Mouse (Mus musculus) hindbrain, embryonic 16.5 days (tissue): ENCODE results near the gene Ptpn3. TPM values are rescaled to one million over a fixed set of nuclear protein-coding genes. Genes with fewer than 3 reads are reported as not detected.

Experiments
- ATAC-seq: fragments of 200-750 bp; cut with Nextera tagmentation; 2 replicates; pipeline ENCODE4 v1.8.0; 2017; ENCODE audit warnings: moderate TSS enrichment, moderate library complexity
- H3K27ac ChIP-seq: fragments of 300-500 bp; sonication (generic); 2 replicates; pipeline ENCODE4 v1.5.1; 2014; ENCODE audit warnings: low read depth, mild to moderate bottlenecking, control low read depth, low read length, moderate library complexity
- H3K27me3 ChIP-seq: fragments of 300-500 bp; sonication (generic); replicated peaks from 2 replicates; pipeline ENCODE4 v1.6.1; 2014; ENCODE audit warnings: low read length; ENCODE audit not compliant: control insufficient read depth, insufficient read depth
- H3K36me3 ChIP-seq: fragments of 300-500 bp; sonication (generic); 2 replicates; pipeline ENCODE4 v1.6.1; 2014; ENCODE audit warnings: mild to moderate bottlenecking, low read length, moderate library complexity, mixed read lengths; ENCODE audit not compliant: control insufficient read depth, insufficient read depth
- H3K4me1 ChIP-seq: fragments of 300-500 bp; sonication (generic); 2 replicates; pipeline ENCODE4 v1.6.1; 2014; ENCODE audit warnings: low read depth, low read length; ENCODE audit not compliant: control insufficient read depth, insufficient read depth
- H3K4me2 ChIP-seq: fragments of 300-500 bp; sonication (generic); 2 replicates; pipeline ENCODE4 v1.6.1; 2014; ENCODE audit warnings: mild to moderate bottlenecking, low read length, control low read depth, moderate library complexity
- H3K4me3 ChIP-seq: fragments of 300-500 bp; sonication (generic); 2 replicates; pipeline ENCODE4 v1.5.1; 2014; ENCODE audit warnings: mild to moderate bottlenecking, low read length, control low read depth, moderate library complexity
- H3K9ac ChIP-seq: fragments of 300-500 bp; sonication (generic); 2 replicates; pipeline ENCODE4 v1.6.1; 2014; ENCODE audit warnings: low read depth, mild to moderate bottlenecking, control low read depth, low read length, moderate library complexity
- H3K9me3 ChIP-seq: fragments of 300-500 bp; sonication (generic); 2 replicates; pipeline ENCODE4 v1.6.1; 2014; ENCODE audit warnings: mild to moderate bottlenecking, low read length, moderate library complexity; ENCODE audit not compliant: control insufficient read depth
- WGBS: fragments of 180-500 bp; shearing (Covaris S2); extraction: QIAGEN DNeasy Blood & Tissue Kit; methylation state at CpG from one replicate; pipeline ENCODE4 v1.1.7; 2014; 5-methylcytosine and 5-hydroxymethylcytosine counted together
- polyA plus RNA-seq: library from polyadenylated mRNA; unstranded; fragments of >200 nt; fragmentation: Nextera tagmentation; extraction: Ambion mirVana; gene quantifications from 2 replicates; pipeline ENCODE4 v1.2.1, GENCODE M21; 2015

Gene Ptpn3
- polyA plus RNA-seq, 1 experiment from 2014 or later = 2.8 TPM

- no peaks in the 10 kb centered on the region for H3K27me3 ChIP-seq
Observed at GRCm38 (mm10) chr4:57240934-57241333, 60.7 kb downstream of the Ptpn3 start.

GRCm38 (mm10) chr4:57240100-57240499 is 61.5 kb downstream of the Ptpn3 start:
- Histone ChIP-seq H3K27ac (no peak overlapping the region), H3K9me3 (no peaks in the 10 kb centered on the region), H3K4me2 (no peak overlapping the region), H3K9ac (no peak overlapping the region), H3K4me3 (no peak overlapping the region), H3K4me1 (no peaks in the 10 kb centered on the region), H3K27me3 (no peaks in the 10 kb centered on the region), H3K36me3 (no peaks in the 10 kb centered on the region)
- no peak for ATAC-seq
- 59% methylated on average over 7 of the region's 7 CpGs for WGBS

More at GRCm38 (mm10) chr4:57240934-57241333, 60.7 kb downstream of the Ptpn3 start:
- Histone ChIP-seq H3K27ac (no peak overlapping the region), H3K36me3 (no peaks in the 10 kb centered on the region), H3K9me3 (no peaks in the 10 kb centered on the region), H3K4me1 (no peaks in the 10 kb centered on the region), H3K4me2 (no peak overlapping the region), H3K9ac (no peak overlapping the region), H3K4me3 (no peak overlapping the region)
- no peak for ATAC-seq
- WGBS = 71% methylated on average over 10 of the region's 10 CpGs

- WGBS = 72% methylated on average over 6 of the region's 6 CpGs
- Histone ChIP-seq H3K27ac (no peak overlapping the region), H3K9ac (no peak overlapping the region), H3K4me3 (no peak overlapping the region), H3K9me3 (no peaks in the 10 kb centered on the region), H3K27me3 (no peaks in the 10 kb centered on the region), H3K4me2 (no peak overlapping the region), H3K36me3 (no peaks in the 10 kb centered on the region), H3K4me1 (no peaks in the 10 kb centered on the region)
- no peak for ATAC-seq
Observed at GRCm38 (mm10) chr4:57239112-57239511, 62.5 kb downstream of the Ptpn3 start.

- no peak overlapping the region for H3K4me2 ChIP-seq
Observed at GRCm38 (mm10) chr4:57238118-57238517, 63.5 kb downstream of the Ptpn3 start.

GRCm38 (mm10) chr4:57236513-57236912 is 65.1 kb downstream of the Ptpn3 start:
- no peak for ATAC-seq
- WGBS = 62% methylated on average over 5 of the region's 5 CpGs
- no peaks in the 10 kb centered on the region for H3K36me3 ChIP-seq

More at GRCm38 (mm10) chr4:57238118-57238517, 63.5 kb downstream of the Ptpn3 start:
- Histone ChIP-seq H3K4me3 (no peak overlapping the region), H3K36me3 (no peaks in the 10 kb centered on the region), H3K27ac (no peak overlapping the region), H3K9me3 (no peaks in the 10 kb centered on the region), H3K27me3 (no peaks in the 10 kb centered on the region), H3K4me1 (no peaks in the 10 kb centered on the region), H3K9ac (no peak overlapping the region)
- 81% methylated on average over 7 of the region's 7 CpGs for WGBS
- ATAC-seq = no peak

GRCm38 (mm10) chr4:57235741-57236140 is 65.9 kb downstream of the Ptpn3 start:
- no peak for ATAC-seq
- H3K4me2 ChIP-seq = no peak overlapping the region
- H3K4me1 ChIP-seq = no peaks in the 10 kb centered on the region
- 65% methylated on average over 4 of the region's 4 CpGs for WGBS
- H3K4me3 ChIP-seq = no peak overlapping the region
- no peak overlapping the region for H3K27ac ChIP-seq
- no peaks in the 10 kb centered on the region for H3K27me3 ChIP-seq
- H3K9me3 ChIP-seq = no peaks in the 10 kb centered on the region
- no peaks in the 10 kb centered on the region for H3K36me3 ChIP-seq
- H3K9ac ChIP-seq = no peak overlapping the region

More at GRCm38 (mm10) chr4:57236513-57236912, 65.1 kb downstream of the Ptpn3 start:
- Histone ChIP-seq H3K4me3 (no peak overlapping the region), H3K27ac (no peak overlapping the region), H3K27me3 (no peaks in the 10 kb centered on the region), H3K9me3 (no peaks in the 10 kb centered on the region), H3K4me2 (no peak overlapping the region), H3K4me1 (no peaks in the 10 kb centered on the region), H3K9ac (no peak overlapping the region)

GRCm38 (mm10) chr4:57234348-57234747 is 67.3 kb downstream of the Ptpn3 start:
- no peak overlapping the region for H3K9ac ChIP-seq
- H3K4me1 ChIP-seq = no peaks in the 10 kb centered on the region
- 87% methylated on average over 7 of the region's 7 CpGs for WGBS
- H3K4me2 ChIP-seq = no peak overlapping the region
- no peaks in the 10 kb centered on the region for H3K36me3 ChIP-seq
- H3K27ac ChIP-seq = no peak overlapping the region
- H3K9me3 ChIP-seq = no peaks in the 10 kb centered on the region
- H3K4me3 ChIP-seq = no peak overlapping the region
- H3K27me3 ChIP-seq = no peaks in the 10 kb centered on the region
- ATAC-seq = no peak

GRCm38 (mm10) chr4:57232439-57232838 is 69.2 kb downstream of the Ptpn3 start:
- Histone ChIP-seq H3K4me2 (no peak overlapping the region), H3K9me3 (no peaks in the 10 kb centered on the region), H3K9ac (no peak overlapping the region), H3K27ac (no peak overlapping the region), H3K36me3 (no peaks in the 10 kb centered on the region), H3K27me3 (no peaks in the 10 kb centered on the region), H3K4me3 (no peak overlapping the region), H3K4me1 (no peaks in the 10 kb centered on the region)
- WGBS = 90% methylated on average over 8 of the region's 8 CpGs
- ATAC-seq = no peak

- WGBS = 71% methylated on average over 9 of the region's 9 CpGs
- no peaks in the 10 kb centered on the region for H3K27me3 ChIP-seq
- no peaks in the 10 kb centered on the region for H3K9me3 ChIP-seq
- H3K36me3 ChIP-seq = no peaks in the 10 kb centered on the region
- H3K4me1 ChIP-seq = no peaks in the 10 kb centered on the region
- no peak overlapping the region for H3K4me2 ChIP-seq
- ATAC-seq = peak; percentile 43; the same call in 1 of the 2 replicates
- no peak overlapping the region for H3K27ac ChIP-seq
- H3K4me3 ChIP-seq = no peak overlapping the region
- no peak overlapping the region for H3K9ac ChIP-seq
Observed at GRCm38 (mm10) chr4:57231323-57231722, 70.3 kb downstream of the Ptpn3 start.

GRCm38 (mm10) chr4:57230341-57230740 is 71.3 kb downstream of the Ptpn3 start:
- Histone ChIP-seq H3K9me3 (no peaks in the 10 kb centered on the region), H3K4me1 (no peaks in the 10 kb centered on the region), H3K27ac (no peak overlapping the region), H3K9ac (no peak overlapping the region), H3K27me3 (no peaks in the 10 kb centered on the region), H3K4me3 (no peak overlapping the region), H3K4me2 (no peak overlapping the region), H3K36me3 (no peaks in the 10 kb centered on the region)
- 82% methylated on average over 7 of the region's 7 CpGs for WGBS
- no peak for ATAC-seq
